ENCODE assay signal across 40 mouse cellular contexts in genomic region chr16:45668178-45668577, GRCm38 (mm10). TPM values are rescaled to one million over a fixed set of nuclear protein-coding genes. Genes with fewer than 3 reads are reported as not detected.
DNase-seq lines count a peak whose midpoint lies in the region; ATAC-seq and TF ChIP-seq lines count a peak whose summit lies in the region.
"Had no signal": no experiment of that assay in that cellular context is flagged by ENCODE, and none has a peak within 500 bp of the region (broad histone marks: within the 10 kb centered on the region; RNA-seq: fewer than 3 reads in every experiment).

No protein-coding gene starts in this region.

- no peaks in the 10 kb centered on the region for H3K27me3 ChIP-seq in liver, adult 2 months (ENCODE audit: control insufficient read depth, insufficient read depth, low read length)
- H3K27me3 ChIP-seq in liver, embryonic 11.5 days (replicated peaks; ENCODE audit: control insufficient read depth, insufficient read depth, low read length) = no peaks in the 10 kb centered on the region
- no peaks in the 10 kb centered on the region for H3K27me3 ChIP-seq in liver, embryonic 13.5 days
- H3K27me3 ChIP-seq in forebrain, postnatal 0 days (ENCODE audit: insufficient read depth, low read length) = no peaks in the 10 kb centered on the region
- H3K27me3 ChIP-seq: embryonic facial prominence, embryonic 12.5 days; heart, embryonic 12.5 days; limb, embryonic 12.5 days; liver, embryonic 15.5 days; midbrain, embryonic 12.5 days; neural tube, embryonic 15.5 days had no signal

- H3K9ac ChIP-seq in liver, adult 2 months (ENCODE audit: low read depth, low read length) = no peak overlapping the region
- no peak overlapping the region for H3K9ac ChIP-seq in liver, embryonic 11.5 days (ENCODE audit: low read depth, low read length)
- H3K9ac ChIP-seq in liver, embryonic 13.5 days = no peak overlapping the region
- no peak overlapping the region for H3K9ac ChIP-seq in forebrain, postnatal 0 days
- H3K9ac ChIP-seq: embryonic facial prominence, embryonic 12.5 days; heart, embryonic 12.5 days; hindbrain, embryonic 14.5 days; limb, embryonic 12.5 days; liver, embryonic 15.5 days; midbrain, embryonic 12.5 days; neural tube, embryonic 15.5 days had no signal

- H3K27ac ChIP-seq in liver, adult 2 months (replicated peaks; ENCODE audit: insufficient read depth, low read depth, low read length) = no peak overlapping the region
- H3K27ac ChIP-seq in liver, embryonic 11.5 days (ENCODE audit: low read depth, low read length) = no peak overlapping the region
- H3K27ac ChIP-seq in liver, embryonic 13.5 days = peak overlapping the region; percentile 47
- no peak overlapping the region for H3K27ac ChIP-seq in forebrain, postnatal 0 days (ENCODE audit: low read depth, low read length)
- H3K27ac ChIP-seq: embryonic facial prominence, embryonic 12.5 days; hindbrain, embryonic 14.5 days; limb, embryonic 12.5 days; liver, embryonic 15.5 days; midbrain, embryonic 12.5 days; neural tube, embryonic 15.5 days; stomach, postnatal 0 days had no signal

- TF ChIP-seq POLR2A in liver, adult 2 months (IDR thresholded peaks at IDR 0.05; ENCODE audit: extremely low read depth, insufficient read depth, low read length) = no peak

- ATAC-seq in liver, embryonic 11.5 days (replicated peaks; ENCODE audit: low FRiP score) = no peak
- peak; percentile 28 for ATAC-seq in activated CD4-positive, CD25-positive, alpha-beta regulatory T cell, adult 4 months
- ATAC-seq in liver, embryonic 13.5 days (ENCODE audit: low read depth) = no peak
- peak; percentile 47 for ATAC-seq in megakaryocyte progenitor cell, adult 5-6 weeks (replicated peaks; ENCODE audit: poor library complexity)
- no peak for ATAC-seq in forebrain, postnatal 0 days
- ATAC-seq: forebrain, embryonic 14.5 days had no signal

- no peaks in the 10 kb centered on the region for H3K36me3 ChIP-seq in liver, adult 2 months (ENCODE audit: control insufficient read depth, insufficient read depth, low read length)
- H3K36me3 ChIP-seq in liver, embryonic 11.5 days (ENCODE audit: control insufficient read depth, insufficient read depth, low read length) = no peaks in the 10 kb centered on the region
- H3K36me3 ChIP-seq in liver, embryonic 13.5 days = no peaks in the 10 kb centered on the region
- H3K36me3 ChIP-seq in forebrain, postnatal 0 days (ENCODE audit: insufficient read depth) = no peaks in the 10 kb centered on the region
- H3K36me3 ChIP-seq: embryonic facial prominence, embryonic 12.5 days; heart, embryonic 12.5 days; limb, embryonic 12.5 days; liver, embryonic 15.5 days; midbrain, embryonic 12.5 days; neural tube, embryonic 15.5 days had no signal

- H3K9me3 ChIP-seq in liver, embryonic 11.5 days (ENCODE audit: control insufficient read depth, low read length) = no peaks in the 10 kb centered on the region
- H3K9me3 ChIP-seq in liver, embryonic 13.5 days (replicated peaks) = no peaks in the 10 kb centered on the region
- no peaks in the 10 kb centered on the region for H3K9me3 ChIP-seq in forebrain, postnatal 0 days (ENCODE audit: low read length)
- H3K9me3 ChIP-seq: embryonic facial prominence, embryonic 12.5 days; heart, embryonic 12.5 days; limb, embryonic 12.5 days; liver, embryonic 15.5 days; midbrain, embryonic 12.5 days; neural tube, embryonic 15.5 days had no signal

- H3K79me2 ChIP-seq in liver, adult 2 months (ENCODE audit: control insufficient read depth, insufficient read depth, low read length) = no peaks in the 10 kb centered on the region

- no peak overlapping the region for H3K4me3 ChIP-seq in liver, adult 2 months (ENCODE audit: insufficient read depth, low read depth, low read length)
- no peak overlapping the region for H3K4me3 ChIP-seq in liver, embryonic 11.5 days (ENCODE audit: low read depth, low read length)
- no peak overlapping the region for H3K4me3 ChIP-seq in liver, embryonic 13.5 days (replicated peaks)
- no peak overlapping the region for H3K4me3 ChIP-seq in forebrain, postnatal 0 days (ENCODE audit: low read depth, low read length)
- H3K4me3 ChIP-seq: embryonic facial prominence, embryonic 12.5 days; heart, embryonic 12.5 days; limb, embryonic 12.5 days; liver, embryonic 15.5 days; midbrain, embryonic 12.5 days; neural tube, embryonic 15.5 days had no signal

- no peak overlapping the region for H3K4me2 ChIP-seq in liver, embryonic 11.5 days
- no peak overlapping the region for H3K4me2 ChIP-seq in liver, embryonic 13.5 days
- H3K4me2 ChIP-seq in forebrain, postnatal 0 days (ENCODE audit: low read depth) = no peak overlapping the region
- H3K4me2 ChIP-seq: embryonic facial prominence, embryonic 12.5 days; heart, embryonic 12.5 days; hindbrain, embryonic 14.5 days; limb, embryonic 12.5 days; liver, embryonic 15.5 days; midbrain, embryonic 12.5 days; neural tube, embryonic 15.5 days had no signal

- peak; percentile 33 for DNase-seq in liver, adult 2 months (ENCODE audit: extremely low read depth, low read depth, low spot score)
- no peak for DNase-seq in liver, embryonic 11.5 days (ENCODE audit: low spot score)
- DNase-seq in liver, embryonic 13.5 days = no peak
- no peak for DNase-seq in yolk sac, embryonic 10.5 days (ENCODE audit: low spot score)
- DNase-seq in urinary bladder, postnatal 36 days (ENCODE audit: low spot score in 2 of 2) = no peak
- DNase-seq in forebrain, postnatal 0 days = no peak
- DNase-seq: adrenal gland, adult 8-10 months; cerebellum, adult 8-10 months; cerebellum, postnatal 25 days; embryo, embryonic 11 days; gastrocnemius, postnatal 25 days; heart, adult 18-20 months; heart, postnatal 4 days; kidney, adult 11 months; kidney, postnatal 25 days; lung, postnatal 36 days; retina, postnatal 1 day; right cerebral cortex, postnatal 25 days; thymus, adult 18-20 months; thymus, postnatal 25 days had no signal

- TF ChIP-seq CTCF in liver, adult 2 months (IDR thresholded peaks at IDR 0.05; ENCODE audit: low read depth, low read length) = no peak
- TF ChIP-seq CTCF in forebrain, postnatal 0 days (IDR thresholded peaks at IDR 0.05; ENCODE audit: low read depth) = no peak

- peaks cover 6% of the 10 kb centered on the region; the same call in 1 of the 2 replicates for H3K4me1 ChIP-seq in liver, adult 2 months (ENCODE audit: control insufficient read depth, insufficient read depth, low read length)
- no peaks in the 10 kb centered on the region for H3K4me1 ChIP-seq in liver, embryonic 11.5 days (replicated peaks; ENCODE audit: control insufficient read depth, insufficient read depth, low read length)
- no peaks in the 10 kb centered on the region for H3K4me1 ChIP-seq in liver, embryonic 13.5 days (replicated peaks)
- H3K4me1 ChIP-seq in forebrain, postnatal 0 days (ENCODE audit: insufficient read depth) = no peaks in the 10 kb centered on the region
- H3K4me1 ChIP-seq: embryonic facial prominence, embryonic 12.5 days; heart, embryonic 12.5 days; limb, embryonic 12.5 days; liver, embryonic 15.5 days; midbrain, embryonic 12.5 days; neural tube, embryonic 15.5 days had no signal

- WGBS in liver, adult 2 months = 33% methylated on average over 3 of the region's 3 CpGs
- 31% methylated on average over 3 of the region's 3 CpGs for WGBS in liver, embryonic 11.5 days
- WGBS in liver, embryonic 13.5 days (ENCODE audit: insufficient replicate concordance) = 9% methylated on average over 3 of the region's 3 CpGs
- WGBS in forebrain, postnatal 0 days = 76% methylated on average over 3 of the region's 3 CpGs

RNA-seq across cellular contexts. Expression of gene BC016579, which starts 14.3 kb away (rescaled TPM):
- 0.13 and 0.18 TPM in 2 replicates for total RNA-seq in liver, adult 2 months (2014; rRNA removed)
- 0.04 TPM in 1 of 2 replicates, not detected in the other for polyA plus RNA-seq in liver, adult 2 months (2012; rRNA removed)
- polyA plus RNA-seq in liver, embryonic 11.5 days (2014; fragmentation: Nextera tagmentation; extraction: Ambion mirVana) = 0.34 and 0.90 TPM in 2 replicates
- not detected for polyA plus RNA-seq in activated CD4-positive, CD25-positive, alpha-beta regulatory T cell, adult 4 months (2017; shearing (Covaris generic))
- polyA plus RNA-seq in liver, embryonic 13.5 days (2015; fragmentation: Nextera tagmentation; extraction: Ambion mirVana) = 0.24 and 0.36 TPM in 2 replicates
- total RNA-seq in megakaryocyte progenitor cell, adult 5-6 weeks (2015) = 1.0 and 2.2 TPM in 2 replicates
- total RNA-seq in megakaryocyte progenitor cell, adult 5-6 weeks (2017) = 0.17 and 0.61 TPM in 2 replicates
- total RNA-seq in forebrain, postnatal 0 days (2014; rRNA removed) = 0.23 TPM in 1 of 2 replicates, not detected in the other
- polyA plus RNA-seq in forebrain, postnatal 0 days (2015; fragmentation: Nextera tagmentation; extraction: Ambion mirVana) = not detected in 2 replicates
- total RNA-seq: gastrocnemius, adult 18-20 months; gastrocnemius, postnatal 25 days; heart, adult 18-20 months; heart, postnatal 4 days; layer of hippocampus, postnatal 10 days had no signal
- polyA plus RNA-seq: embryonic facial prominence, embryonic 12.5 days; forebrain, embryonic 14.5 days; heart, postnatal 0 days; hindbrain, embryonic 14.5 days; neural tube, embryonic 15.5 days had no signal

RNA-seq across cellular contexts. Expression of gene Tmprss7, which starts 25.3 kb away (rescaled TPM):
- total RNA-seq in liver, adult 2 months (2014; rRNA removed) = under 0.01 and 0.07 TPM in 2 replicates
- 0.04 TPM in 1 of 2 replicates, not detected in the other for polyA plus RNA-seq in liver, adult 2 months (2012; rRNA removed)
- 0.63 and 0.84 TPM in 2 replicates for polyA plus RNA-seq in liver, embryonic 11.5 days (2014; fragmentation: Nextera tagmentation; extraction: Ambion mirVana)
- not detected for polyA plus RNA-seq in activated CD4-positive, CD25-positive, alpha-beta regulatory T cell, adult 4 months (2017; shearing (Covaris generic))
- polyA plus RNA-seq in liver, embryonic 13.5 days (2015; fragmentation: Nextera tagmentation; extraction: Ambion mirVana) = 0.16 and 0.23 TPM in 2 replicates
- 0.46 and 0.74 TPM in 2 replicates for total RNA-seq in megakaryocyte progenitor cell, adult 5-6 weeks (2015)
- 0.12 and 0.81 TPM in 2 replicates for total RNA-seq in megakaryocyte progenitor cell, adult 5-6 weeks (2017)
- 0.85 and 1.3 TPM in 2 replicates for total RNA-seq in forebrain, postnatal 0 days (2014; rRNA removed)
- polyA plus RNA-seq in forebrain, postnatal 0 days (2015; fragmentation: Nextera tagmentation; extraction: Ambion mirVana) = 0.43 and 0.69 TPM in 2 replicates
- total RNA-seq: gastrocnemius, adult 18-20 months; gastrocnemius, postnatal 25 days; heart, adult 18-20 months; heart, postnatal 4 days had no signal
- polyA plus RNA-seq: heart, embryonic 12.5 days; heart, postnatal 0 days; kidney, embryonic 14.5 days; lung, embryonic 16.5 days had no signal

RNA-seq across cellular contexts. Expression of gene Tagln3, which starts 56.2 kb away (rescaled TPM):
- 0.54 and 0.55 TPM in 2 replicates for total RNA-seq in liver, adult 2 months (2014; rRNA removed)
- polyA plus RNA-seq in liver, adult 2 months (2012; rRNA removed) = 0.09 and 0.43 TPM in 2 replicates
- polyA plus RNA-seq in liver, embryonic 11.5 days (2014; fragmentation: Nextera tagmentation; extraction: Ambion mirVana) = 4.1 and 5.4 TPM in 2 replicates
- not detected for polyA plus RNA-seq in activated CD4-positive, CD25-positive, alpha-beta regulatory T cell, adult 4 months (2017; shearing (Covaris generic))
- 0.48 and 0.89 TPM in 2 replicates for polyA plus RNA-seq in liver, embryonic 13.5 days (2015; fragmentation: Nextera tagmentation; extraction: Ambion mirVana)
- total RNA-seq in megakaryocyte progenitor cell, adult 5-6 weeks (2015) = not detected in 2 replicates
- total RNA-seq in megakaryocyte progenitor cell, adult 5-6 weeks (2017) = not detected in 2 replicates
- 225 and 289 TPM in 2 replicates for total RNA-seq in forebrain, postnatal 0 days (2014; rRNA removed)
- 328 and 399 TPM in 2 replicates for polyA plus RNA-seq in forebrain, postnatal 0 days (2015; fragmentation: Nextera tagmentation; extraction: Ambion mirVana)

RNA-seq across cellular contexts. Expression of gene Gcsam, which starts 58.0 kb away (rescaled TPM):
- 0.09 and 0.20 TPM in 2 replicates for total RNA-seq in liver, adult 2 months (2014; rRNA removed)
- 0.05 and 0.15 TPM in 2 replicates for polyA plus RNA-seq in liver, adult 2 months (2012; rRNA removed)
- polyA plus RNA-seq in liver, embryonic 11.5 days (2014; fragmentation: Nextera tagmentation; extraction: Ambion mirVana) = 1.6 and 2.0 TPM in 2 replicates
- polyA plus RNA-seq in activated CD4-positive, CD25-positive, alpha-beta regulatory T cell, adult 4 months (2017; shearing (Covaris generic)) = under 1 TPM in 1 of 2 experiments, not detected in 1; 0.23 TPM
- 2.5 and 2.6 TPM in 2 replicates for polyA plus RNA-seq in liver, embryonic 13.5 days (2015; fragmentation: Nextera tagmentation; extraction: Ambion mirVana)
- total RNA-seq in megakaryocyte progenitor cell, adult 5-6 weeks (2015) = 0.35 and 0.46 TPM in 2 replicates
- total RNA-seq in megakaryocyte progenitor cell, adult 5-6 weeks (2017) = 0.30 TPM in 1 of 2 replicates, not detected in the other
- total RNA-seq in forebrain, postnatal 0 days (2014; rRNA removed) = not detected in 2 replicates
- not detected in 2 replicates for polyA plus RNA-seq in forebrain, postnatal 0 days (2015; fragmentation: Nextera tagmentation; extraction: Ambion mirVana)
- total RNA-seq: layer of hippocampus, adult 18-20 months; layer of hippocampus, postnatal 10 days; left cerebral cortex, adult 18-20 months; left cerebral cortex, postnatal 25 days had no signal
- polyA plus RNA-seq: forebrain, embryonic 14.5 days; frontal cortex, adult 2 months; neural tube, embryonic 15.5 days had no signal

Comparison
In these comparisons a context has a peak if more than half of its experiments do, and no peak if none do; other contexts are left out.
1. ATAC-seq: peak in activated CD4-positive, CD25-positive, alpha-beta regulatory T cell, adult 4 months (single experiment) and megakaryocyte progenitor cell, adult 5-6 weeks (single experiment); none in liver, embryonic 11.5 days (single experiment), liver, embryonic 13.5 days (single experiment) and forebrain, postnatal 0 days (single experiment).
2. RNA of gene Tagln3, which starts 56.2 kb away (polyA plus RNA-seq): 328 to 399 TPM in forebrain, postnatal 0 days; 4.1 to 5.4 TPM in liver, embryonic 11.5 days, 0.48 to 0.89 TPM in liver, embryonic 13.5 days, 0.09 to 0.43 TPM in liver, adult 2 months and not detected in activated CD4-positive, CD25-positive, alpha-beta regulatory T cell, adult 4 months; every median in the first group is over 10 times any median in the second.